Mouse (Mus musculus): ENCODE results near the gene Arhgef28. TPM values are rescaled to one million over a fixed set of nuclear protein-coding genes. Genes with fewer than 3 reads are reported as not detected.

The Arhgef28 gene
- polyA plus RNA-seq, 2 experiments = 0.11 to 0.52 TPM

- Histone ChIP-seq H3K4me1 (replicated peaks; ENCODE audit: control insufficient read depth in 2 of 2, insufficient read depth in 2 of 2, low read length in 1 of 2) (no peaks in the 10 kb centered on the region), H3K9ac (replicated peaks) (no peak overlapping the region), H3K9me3 (ENCODE audit: control insufficient read depth, low read length) (no peaks in the 10 kb centered on the region), H3K27ac (no peak overlapping the region), H3K27me3 (ENCODE audit: control insufficient read depth, insufficient read depth, low read length) (no peaks in the 10 kb centered on the region), H3K4me2 (ENCODE audit: low read depth) (no peak overlapping the region), H3K36me3 (replicated peaks; ENCODE audit: control insufficient read depth, insufficient read depth, low read depth) (no peaks in the 10 kb centered on the region), H3K4me3 (ENCODE audit: insufficient read depth in 1 of 2, low read depth in 2 of 2, low read length in 2 of 2) (no peak overlapping the region)
- ATAC-seq (ENCODE audit: insufficient read depth) = no peak
- TF ChIP-seq CTCF (IDR thresholded peaks at IDR 0.05; ENCODE audit: low read depth) (no peak), EP300 (IDR thresholded peaks at IDR 0.05; ENCODE audit: low read depth) (no peak)
- DNase-seq (ENCODE audit: low read depth in 3 of 3, low spot score in 3 of 3) = no peak
- WGBS (ENCODE audit: insufficient replicate concordance) = 65% methylated on average over 6 of the region's 6 CpGs
These were observed 41.4 kb downstream of the Arhgef28 start for GRCm38 (mm10) chr13:98164878-98165277.

GRCm38 (mm10) chr13:98161496-98161895 lies 44.7 kb downstream of the Arhgef28 start:
- ATAC-seq (ENCODE audit: insufficient read depth) (no peak), DNase-seq (ENCODE audit: low read depth in 3 of 3, low spot score in 3 of 3) (no peak)
- no peaks in the 10 kb centered on the region for H3K9me3 ChIP-seq (ENCODE audit: control insufficient read depth, low read length)
- H3K4me3 ChIP-seq (ENCODE audit: insufficient read depth in 1 of 2, low read depth in 2 of 2, low read length in 2 of 2) = no peak overlapping the region
- H3K27me3 ChIP-seq (ENCODE audit: control insufficient read depth, insufficient read depth, low read length) = no peaks in the 10 kb centered on the region
- H3K27ac ChIP-seq = no peak overlapping the region
- H3K4me1 ChIP-seq (replicated peaks; ENCODE audit: control insufficient read depth in 2 of 2, insufficient read depth in 2 of 2, low read length in 1 of 2) = no peaks in the 10 kb centered on the region
- TF ChIP-seq CTCF (IDR thresholded peaks at IDR 0.05; ENCODE audit: low read depth) (no peak), EP300 (IDR thresholded peaks at IDR 0.05; ENCODE audit: low read depth) (no peak)
- H3K36me3 ChIP-seq (replicated peaks; ENCODE audit: control insufficient read depth, insufficient read depth, low read depth) = no peaks in the 10 kb centered on the region
- H3K9ac ChIP-seq (replicated peaks) = no peak overlapping the region
- WGBS (ENCODE audit: insufficient replicate concordance) = 70% methylated on average over 8 of the region's 8 CpGs
- H3K4me2 ChIP-seq (ENCODE audit: low read depth) = no peak overlapping the region

- Histone ChIP-seq H3K27me3 (ENCODE audit: control insufficient read depth, insufficient read depth, low read length) (no peaks in the 10 kb centered on the region), H3K9ac (replicated peaks) (no peak overlapping the region), H3K9me3 (ENCODE audit: control insufficient read depth, low read length) (no peaks in the 10 kb centered on the region), H3K4me2 (ENCODE audit: low read depth) (no peak overlapping the region), H3K4me3 (ENCODE audit: insufficient read depth in 1 of 2, low read depth in 2 of 2, low read length in 2 of 2) (no peak overlapping the region), H3K36me3 (replicated peaks; ENCODE audit: control insufficient read depth, insufficient read depth, low read depth) (no peaks in the 10 kb centered on the region), H3K4me1 (replicated peaks; ENCODE audit: control insufficient read depth in 2 of 2, insufficient read depth in 2 of 2, low read length in 1 of 2) (no peaks in the 10 kb centered on the region), H3K27ac (no peak overlapping the region)
- DNase-seq (ENCODE audit: low read depth in 3 of 3, low spot score in 3 of 3) (no peak), ATAC-seq (ENCODE audit: insufficient read depth) (no peak)
- TF ChIP-seq EP300 (IDR thresholded peaks at IDR 0.05; ENCODE audit: low read depth) = no peak
- no peak for TF ChIP-seq CTCF (IDR thresholded peaks at IDR 0.05; ENCODE audit: low read depth)
- 63% methylated on average over 7 of the region's 7 CpGs for WGBS (ENCODE audit: insufficient replicate concordance)
These were observed 49.6 kb downstream of the Arhgef28 start for GRCm38 (mm10) chr13:98156656-98157055.

- 55% methylated on average over 8 of the region's 8 CpGs for WGBS (ENCODE audit: insufficient replicate concordance)
- Histone ChIP-seq H3K27me3 (ENCODE audit: control insufficient read depth, insufficient read depth, low read length) (no peaks in the 10 kb centered on the region), H3K9me3 (ENCODE audit: control insufficient read depth, low read length) (no peaks in the 10 kb centered on the region), H3K4me1 (replicated peaks; ENCODE audit: control insufficient read depth in 2 of 2, insufficient read depth in 2 of 2, low read length in 1 of 2) (no peaks in the 10 kb centered on the region), H3K36me3 (replicated peaks; ENCODE audit: control insufficient read depth, insufficient read depth, low read depth) (no peaks in the 10 kb centered on the region), H3K4me2 (ENCODE audit: low read depth) (no peak overlapping the region), H3K27ac (no peak overlapping the region), H3K9ac (replicated peaks) (no peak overlapping the region), H3K4me3 (ENCODE audit: insufficient read depth in 1 of 2, low read depth in 2 of 2, low read length in 2 of 2) (no peak overlapping the region)
- no peak for ATAC-seq (ENCODE audit: insufficient read depth)
- DNase-seq (ENCODE audit: low read depth in 3 of 3, low spot score in 3 of 3) = no peak
- TF ChIP-seq CTCF (IDR thresholded peaks at IDR 0.05; ENCODE audit: low read depth) = no peak
- TF ChIP-seq EP300 (IDR thresholded peaks at IDR 0.05; ENCODE audit: low read depth) = no peak
These were observed 53.5 kb downstream of the Arhgef28 start for GRCm38 (mm10) chr13:98152759-98153158.

GRCm38 (mm10) chr13:98147532-98147931 lies 58.7 kb downstream of the Arhgef28 start:
- Histone ChIP-seq H3K27me3 (ENCODE audit: control insufficient read depth, insufficient read depth, low read length) (no peaks in the 10 kb centered on the region), H3K27ac (no peak overlapping the region), H3K36me3 (replicated peaks; ENCODE audit: control insufficient read depth, insufficient read depth, low read depth) (no peaks in the 10 kb centered on the region), H3K4me3 (ENCODE audit: insufficient read depth in 1 of 2, low read depth in 2 of 2, low read length in 2 of 2) (no peak overlapping the region), H3K4me2 (ENCODE audit: low read depth) (no peak overlapping the region), H3K9ac (replicated peaks) (no peak overlapping the region), H3K9me3 (ENCODE audit: control insufficient read depth, low read length) (no peaks in the 10 kb centered on the region), H3K4me1 (replicated peaks; ENCODE audit: control insufficient read depth in 2 of 2, insufficient read depth in 2 of 2, low read length in 1 of 2) (no peaks in the 10 kb centered on the region)
- TF ChIP-seq EP300 (IDR thresholded peaks at IDR 0.05; ENCODE audit: low read depth) (no peak), CTCF (IDR thresholded peaks at IDR 0.05; ENCODE audit: low read depth) (no peak)
- DNase-seq (ENCODE audit: low read depth in 3 of 3, low spot score in 3 of 3) = no peak
- no peak for ATAC-seq (ENCODE audit: insufficient read depth)
- 88% methylated on average over 5 of the region's 5 CpGs for WGBS (ENCODE audit: insufficient replicate concordance)

Data from liver, embryonic 14.5 days (tissue).